Mouse (Mus musculus): ENCODE measurements at regions not wholly inside any gene's neighbourhood (a gene's known extent, or its start where the extent isn't known, plus 50 kb on each side); places are given as distances from the start of the nearest gene placed in this dataset.

DNA sequence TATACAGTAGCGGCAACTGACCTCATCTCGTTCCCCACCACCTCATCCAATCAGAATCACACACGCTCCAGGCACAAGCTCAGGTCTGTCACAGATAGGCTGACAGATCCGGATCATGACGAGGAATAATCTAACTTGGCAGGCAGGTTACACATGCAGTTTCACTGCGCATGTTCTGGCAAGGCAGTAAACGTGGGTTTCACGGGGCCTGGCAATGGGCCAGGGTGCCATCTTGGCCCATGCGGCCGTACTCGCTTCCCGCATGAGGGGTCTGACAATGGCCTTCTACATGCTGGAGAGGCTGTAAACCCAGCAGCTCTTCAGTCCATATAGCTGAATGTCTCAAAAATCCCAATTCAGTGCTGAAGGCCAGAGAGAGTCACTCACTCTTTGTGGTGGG lies 154.1 kb downstream of the Pdcd6ip start:
- no peak for TF ChIP-seq CTCF (conservative IDR thresholded peaks at IDR 0.05; ENCODE audit: low read length)
- TF ChIP-seq NANOG (IDR thresholded peaks at IDR 0.05; ENCODE audit: borderline replicate concordance, low read length) = no peak
- no peak for TF ChIP-seq POU5F1 (IDR thresholded peaks at IDR 0.05; ENCODE audit: borderline replicate concordance, low read length)

All from E14TG2a.4 (cell line).